Mouse (Mus musculus): ENCODE results near the gene Tle3. TPM values are rescaled to one million over a fixed set of nuclear protein-coding genes. Genes with fewer than 3 reads are reported as not detected.
A peak's percentile ranks its signal among the peaks of the same experiment; 100 is the strongest.

Tle3 gene
- total and polyA plus RNA-seq, 2 experiments from 2014 or later, result 20.2 to 94.9 TPM

- DNase-seq (ENCODE audit: low spot score) (no peak), ATAC-seq (ENCODE audit: low FRiP score) (no peak)
- no peak overlapping the region for H3K27ac ChIP-seq (ENCODE audit: low read depth, low read length)
- no peak overlapping the region for H3K4me3 ChIP-seq (ENCODE audit: low read depth, low read length)
- H3K4me2 ChIP-seq (ENCODE audit: low read depth, low read length, poor library complexity, severe bottlenecking), result no peak overlapping the region
- peaks cover 35% of the 10 kb centered on the region for H3K4me1 ChIP-seq (ENCODE audit: insufficient read depth, low read length)
- no peaks in the 10 kb centered on the region for H3K9me3 ChIP-seq (ENCODE audit: low read length)
- H3K9ac ChIP-seq (replicated peaks; ENCODE audit: low read length, poor library complexity, severe bottlenecking), result no peak overlapping the region
- peaks cover 22% of the 10 kb centered on the region for H3K36me3 ChIP-seq (ENCODE audit: insufficient read depth, low read length)
- H3K27me3 ChIP-seq (ENCODE audit: insufficient read depth, low read length), result no peaks in the 10 kb centered on the region
- 80% methylated on average over 7 of the region's 7 CpGs for WGBS
- no peak for TF ChIP-seq CTCF (IDR thresholded peaks at IDR 0.05)
Measured at GRCm38 (mm10) chr9:61389404-61389701, 17.2 kb downstream of the Tle3 start.

- Histone ChIP-seq H3K27me3 (ENCODE audit: insufficient read depth, low read length) (no peaks in the 10 kb centered on the region), H3K9ac (replicated peaks; ENCODE audit: low read length, poor library complexity, severe bottlenecking) (0 out of 2 replicates have a peak overlapping the region, but pooled peaks have one; percentile 24), H3K27ac (ENCODE audit: low read depth, low read length) (no peak overlapping the region), H3K9me3 (ENCODE audit: low read length) (no peaks in the 10 kb centered on the region), H3K4me1 (ENCODE audit: insufficient read depth, low read length) (peaks cover 13% of the 10 kb centered on the region; the same call in 1 of the 2 replicates), H3K36me3 (ENCODE audit: insufficient read depth, low read length) (peaks cover 35% of the 10 kb centered on the region), H3K4me2 (ENCODE audit: low read depth, low read length, poor library complexity, severe bottlenecking) (no peak overlapping the region), H3K4me3 (ENCODE audit: low read depth, low read length) (no peak overlapping the region)
- 61% methylated on average over 5 of the region's 5 CpGs for WGBS
- ATAC-seq (ENCODE audit: low FRiP score), result no peak
- DNase-seq (ENCODE audit: low spot score), result no peak
- no peak for TF ChIP-seq CTCF (IDR thresholded peaks at IDR 0.05)
Measured at GRCm38 (mm10) chr9:61391570-61392337, 19.6 kb downstream of the Tle3 start.

- DNase-seq (ENCODE audit: low spot score) (no peak), ATAC-seq (ENCODE audit: low FRiP score) (no peak)
- Histone ChIP-seq H3K27ac (ENCODE audit: low read depth, low read length) (no peak overlapping the region), H3K4me3 (ENCODE audit: low read depth, low read length) (no peak overlapping the region), H3K27me3 (ENCODE audit: insufficient read depth, low read length) (no peaks in the 10 kb centered on the region), H3K4me1 (ENCODE audit: insufficient read depth, low read length) (peaks cover 11% of the 10 kb centered on the region; the same call in 1 of the 2 replicates), H3K9me3 (ENCODE audit: low read length) (no peaks in the 10 kb centered on the region), H3K36me3 (ENCODE audit: insufficient read depth, low read length) (peaks cover 34% of the 10 kb centered on the region), H3K9ac (replicated peaks; ENCODE audit: low read length, poor library complexity, severe bottlenecking) (no peak overlapping the region), H3K4me2 (ENCODE audit: low read depth, low read length, poor library complexity, severe bottlenecking) (no peak overlapping the region)
- WGBS, result 41% methylated on average over 6 of the region's 6 CpGs
- TF ChIP-seq CTCF (IDR thresholded peaks at IDR 0.05), result no peak
Measured at GRCm38 (mm10) chr9:61392338-61392620, 20.1 kb downstream of the Tle3 start.

- no peak overlapping the region for H3K9ac ChIP-seq (replicated peaks; ENCODE audit: low read length, poor library complexity, severe bottlenecking)
- H3K4me2 ChIP-seq (ENCODE audit: low read depth, low read length, poor library complexity, severe bottlenecking), result no peak overlapping the region
- H3K27me3 ChIP-seq (ENCODE audit: insufficient read depth, low read length), result no peaks in the 10 kb centered on the region
- no peaks in the 10 kb centered on the region for H3K9me3 ChIP-seq (ENCODE audit: low read length)
- DNase-seq (ENCODE audit: low spot score) (no peak), ATAC-seq (ENCODE audit: low FRiP score) (no peak)
- H3K4me3 ChIP-seq (ENCODE audit: low read depth, low read length), result no peak overlapping the region
- H3K27ac ChIP-seq (ENCODE audit: low read depth, low read length), result no peak overlapping the region
- H3K36me3 ChIP-seq (ENCODE audit: insufficient read depth, low read length), result peaks cover 30% of the 10 kb centered on the region
- 83% methylated on average over 6 of the region's 6 CpGs for WGBS
- H3K4me1 ChIP-seq (ENCODE audit: insufficient read depth, low read length), result peaks cover 8% of the 10 kb centered on the region; the same call in 1 of the 2 replicates
- TF ChIP-seq CTCF (IDR thresholded peaks at IDR 0.05), result no peak
Measured at GRCm38 (mm10) chr9:61393161-61393560, 21.0 kb downstream of the Tle3 start.

- Histone ChIP-seq H3K4me2 (ENCODE audit: low read depth, low read length, poor library complexity, severe bottlenecking) (no peak overlapping the region), H3K9ac (replicated peaks; ENCODE audit: low read length, poor library complexity, severe bottlenecking) (no peak overlapping the region), H3K4me1 (ENCODE audit: insufficient read depth, low read length) (peaks cover 8% of the 10 kb centered on the region; the same call in 1 of the 2 replicates), H3K4me3 (ENCODE audit: low read depth, low read length) (no peak overlapping the region), H3K27ac (ENCODE audit: low read depth, low read length) (no peak overlapping the region), H3K36me3 (ENCODE audit: insufficient read depth, low read length) (peaks cover 34% of the 10 kb centered on the region), H3K9me3 (ENCODE audit: low read length) (no peaks in the 10 kb centered on the region), H3K27me3 (ENCODE audit: insufficient read depth, low read length) (no peaks in the 10 kb centered on the region)
- no peak for TF ChIP-seq CTCF (IDR thresholded peaks at IDR 0.05)
- DNase-seq (ENCODE audit: low spot score), result no peak
- WGBS, result 96% methylated on average over 5 of the region's 5 CpGs
- no peak for ATAC-seq (ENCODE audit: low FRiP score)
Measured at GRCm38 (mm10) chr9:61393847-61394246, 21.7 kb downstream of the Tle3 start.

GRCm38 (mm10) chr9:61395071-61395470 is 22.9 kb downstream of the Tle3 start:
- Histone ChIP-seq H3K4me1 (ENCODE audit: insufficient read depth, low read length) (peaks cover 8% of the 10 kb centered on the region; the same call in 1 of the 2 replicates), H3K27me3 (ENCODE audit: insufficient read depth, low read length) (no peaks in the 10 kb centered on the region), H3K27ac (ENCODE audit: low read depth, low read length) (no peak overlapping the region), H3K4me3 (ENCODE audit: low read depth, low read length) (no peak overlapping the region), H3K9ac (replicated peaks; ENCODE audit: low read length, poor library complexity, severe bottlenecking) (no peak overlapping the region), H3K9me3 (ENCODE audit: low read length) (no peaks in the 10 kb centered on the region), H3K36me3 (ENCODE audit: insufficient read depth, low read length) (peaks cover 41% of the 10 kb centered on the region), H3K4me2 (ENCODE audit: low read depth, low read length, poor library complexity, severe bottlenecking) (no peak overlapping the region)
- 54% methylated on average over 3 of the region's 3 CpGs for WGBS
- no peak for TF ChIP-seq CTCF (IDR thresholded peaks at IDR 0.05)
- DNase-seq (ENCODE audit: low spot score) (no peak), ATAC-seq (ENCODE audit: low FRiP score) (no peak)
